Mouse (Mus musculus) cerebellum, postnatal 14 days (tissue): ENCODE measurements around the gene Zic4.
A peak's percentile ranks its signal among the peaks of the same experiment; 100 is the strongest.

Experiments
- DNase-seq, 2 experiments: peaks; one replicate each; pipeline ENCODE4 v3.0.0; 2021; ENCODE audit warnings: mixed read lengths in 2 of 2

Gene Zic4

DNA sequence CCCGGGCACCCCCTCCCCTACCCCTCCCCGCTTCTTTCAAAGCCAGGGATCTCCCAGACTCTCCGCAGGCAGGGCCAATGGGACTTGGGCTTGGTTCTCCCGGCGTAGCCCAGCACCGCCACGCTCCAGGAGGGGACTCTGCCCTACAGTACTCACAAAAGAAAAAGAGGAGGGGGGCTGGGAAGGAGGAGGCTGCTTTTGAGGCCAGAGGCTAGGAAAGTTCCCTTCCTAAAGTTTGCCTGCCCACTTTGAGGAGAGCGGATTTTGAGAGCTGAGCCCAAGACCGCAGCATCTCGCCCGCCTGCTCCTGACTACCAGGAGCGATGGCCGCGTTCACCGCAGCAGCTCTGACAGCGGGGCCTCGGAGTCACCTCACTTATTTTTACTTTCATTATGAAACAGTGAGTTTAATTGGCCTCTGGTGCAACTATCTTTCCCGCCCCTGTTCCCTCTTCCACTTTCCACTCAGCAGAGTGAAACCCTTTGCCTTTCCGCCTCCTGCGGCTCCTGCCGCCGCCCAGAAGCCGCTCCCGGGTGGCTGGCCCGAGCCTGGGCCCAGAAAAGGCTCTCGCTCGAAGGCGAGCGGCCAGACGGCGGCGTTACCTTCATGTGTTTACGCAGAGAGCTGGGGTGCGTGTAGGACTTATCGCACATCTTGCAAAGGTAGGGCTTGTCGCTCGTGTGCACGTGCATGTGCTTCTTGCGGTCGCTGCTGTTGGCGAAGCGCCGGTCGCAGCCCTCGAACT is at the start of gene Zic4:
Zic4 (plus strand) TSS at position 558 of the 746 bp plus-strand sequence.
- DNase-seq: peak; percentile 72 to 75

DNA sequence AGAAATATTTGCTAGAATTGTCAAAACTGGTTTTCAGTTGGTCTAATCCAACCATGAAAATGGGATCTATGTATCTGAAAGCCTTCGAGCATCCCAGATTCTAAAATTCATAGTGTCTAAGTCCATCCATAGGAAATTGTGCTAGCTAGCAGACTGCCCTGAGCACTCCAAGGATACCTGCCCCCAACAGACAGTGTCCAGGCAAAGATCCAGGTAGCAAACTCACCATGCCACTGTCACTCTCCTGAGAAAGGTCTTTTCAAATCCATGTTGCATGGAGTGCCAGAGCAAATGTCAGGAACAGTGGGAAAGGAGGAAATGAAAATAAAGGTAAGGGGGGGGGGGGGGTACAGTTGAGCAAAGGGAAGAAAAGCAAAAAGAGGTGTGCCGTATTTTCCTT is 14.6 kb upstream of the Zic4 start:
- peak; percentile 56 to 85 for DNase-seq

DNA sequence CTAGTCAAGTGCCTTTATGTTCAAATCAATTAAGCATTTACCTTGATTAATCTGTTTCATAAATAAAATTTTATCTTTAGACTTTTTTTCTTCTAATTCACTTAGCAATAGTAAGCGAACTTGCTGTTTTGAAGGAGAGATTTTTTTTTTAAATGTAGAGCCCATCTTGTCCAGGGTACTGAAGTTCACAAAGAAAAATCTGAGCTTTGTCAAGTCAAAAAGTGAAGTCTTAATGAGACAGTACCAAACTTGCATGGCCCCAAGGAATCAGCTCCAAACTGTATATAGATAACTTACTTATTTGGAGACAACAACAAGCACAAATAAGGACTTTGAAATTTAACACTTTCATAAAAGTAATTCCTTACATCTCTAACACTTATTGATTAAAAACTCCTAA is 13.5 kb upstream of the Zic4 start:
- DNase-seq: peak in 1 of 2 experiments; percentile 35

DNA sequence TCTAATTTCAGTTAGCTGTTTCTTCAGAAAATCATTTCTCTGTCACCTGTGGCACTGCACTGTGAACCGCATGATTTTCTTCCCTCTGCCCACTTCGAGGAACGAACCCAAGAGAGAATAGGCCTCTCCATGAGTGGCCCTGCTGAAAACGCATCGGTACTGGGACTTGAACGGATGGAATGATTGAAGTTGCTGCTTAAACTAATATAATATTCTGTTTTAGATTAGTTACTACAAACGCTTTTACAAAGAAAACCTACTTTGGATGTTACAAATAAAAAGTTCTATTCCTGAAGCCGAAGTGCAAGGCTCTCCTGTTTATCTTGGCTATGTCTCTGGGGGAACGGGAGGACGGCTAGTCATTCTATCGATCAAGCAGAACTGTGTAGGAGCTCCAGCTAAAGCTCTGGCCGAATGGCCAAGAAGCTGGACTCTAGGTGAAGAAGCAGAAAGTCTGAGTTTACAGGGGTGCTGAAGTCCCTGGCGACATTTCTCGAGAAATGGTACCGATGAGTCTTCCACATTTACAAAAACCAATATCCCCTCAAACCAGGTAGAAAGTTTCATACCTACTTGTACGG is 11.9 kb upstream of the Zic4 start:
- DNase-seq: peak; percentile 56 to 74

DNA sequence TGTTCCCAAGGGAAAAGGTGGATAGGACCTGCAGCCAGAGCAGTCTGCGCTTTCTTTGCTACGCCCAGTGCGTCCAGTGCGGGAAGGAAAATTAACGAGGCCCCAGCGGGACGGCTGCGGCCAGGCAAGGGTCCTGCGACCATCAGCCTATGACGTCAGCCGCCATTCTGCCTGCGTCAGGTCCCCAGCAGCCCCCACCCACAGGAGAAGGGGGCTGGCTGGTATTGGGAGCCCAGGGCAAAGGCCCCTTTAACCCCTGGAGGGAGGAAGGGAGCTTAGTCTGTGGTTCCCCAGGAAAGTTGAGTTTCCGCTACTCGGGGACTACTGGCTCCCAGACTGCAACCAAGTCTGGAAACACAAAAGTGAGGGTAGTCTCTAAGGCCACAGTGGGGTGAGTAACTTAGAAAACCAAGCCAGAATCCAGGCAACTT is 11.3 kb upstream of the Zic4 start:
- DNase-seq: peak; percentile 82 to 89

DNA sequence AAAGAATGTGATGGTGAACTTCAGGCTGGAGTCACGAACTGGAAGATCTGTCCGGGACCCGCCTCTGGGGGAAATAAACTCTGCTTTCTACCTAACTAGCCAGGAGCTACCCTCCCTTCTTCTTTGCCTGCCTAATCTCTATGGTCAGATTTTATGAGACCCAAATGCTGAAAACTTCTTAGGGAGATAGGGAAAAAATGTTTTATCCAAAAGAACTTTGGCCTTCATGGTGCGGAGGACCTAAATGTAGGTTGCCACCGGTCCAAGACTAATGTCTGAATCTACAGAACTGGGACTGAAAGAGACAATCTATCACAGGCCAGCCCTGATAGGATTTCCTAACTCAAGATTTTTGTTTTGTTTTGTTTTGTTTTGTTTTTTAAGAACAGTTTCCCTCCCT is 10.9 kb upstream of the Zic4 start:
- DNase-seq: no peak

DNA sequence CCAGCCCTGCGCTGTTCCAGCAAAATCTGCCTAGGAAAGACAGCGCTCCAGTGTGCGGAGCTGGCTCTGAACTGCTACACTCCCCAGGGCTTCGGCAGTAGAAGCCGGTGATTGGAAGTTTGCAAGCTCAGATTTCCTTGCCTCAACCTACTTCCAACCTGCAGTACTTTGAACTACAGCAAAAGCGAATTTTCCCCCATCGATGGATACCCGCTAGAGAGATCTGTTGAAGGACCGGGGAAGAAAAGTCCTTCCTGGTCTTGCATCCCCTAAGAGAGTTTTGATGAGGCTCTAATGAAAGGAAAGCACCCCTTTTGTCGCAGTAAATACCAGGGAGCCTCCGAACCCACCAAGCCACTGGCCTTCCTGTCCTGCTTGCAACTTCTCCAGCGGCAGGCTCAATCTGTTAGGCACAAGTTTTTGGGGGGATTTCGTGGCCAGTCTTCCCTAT is 10.2 kb upstream of the Zic4 start:
- peak; percentile 60 to 74 for DNase-seq

DNA sequence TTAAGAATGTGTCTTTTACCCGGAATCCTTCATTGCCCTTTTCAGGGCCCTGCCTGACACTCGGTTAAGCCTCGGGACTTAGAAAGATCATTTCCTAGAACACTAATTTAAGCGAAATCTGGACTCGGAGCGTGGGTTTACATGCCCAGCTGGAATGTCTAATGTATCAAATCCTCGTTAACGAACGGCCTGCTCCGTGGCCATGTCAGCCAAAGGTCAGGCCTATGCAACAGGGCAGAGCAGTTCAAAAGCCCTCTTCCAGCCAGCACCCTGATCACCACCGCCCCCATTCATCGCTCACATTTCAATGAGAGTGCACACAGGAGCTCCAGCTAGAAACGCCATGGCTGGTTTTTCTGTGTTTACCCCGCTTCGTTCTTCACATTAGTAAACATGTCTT is 9.4 kb upstream of the Zic4 start:
- DNase-seq: peak; percentile 73 to 80

DNA sequence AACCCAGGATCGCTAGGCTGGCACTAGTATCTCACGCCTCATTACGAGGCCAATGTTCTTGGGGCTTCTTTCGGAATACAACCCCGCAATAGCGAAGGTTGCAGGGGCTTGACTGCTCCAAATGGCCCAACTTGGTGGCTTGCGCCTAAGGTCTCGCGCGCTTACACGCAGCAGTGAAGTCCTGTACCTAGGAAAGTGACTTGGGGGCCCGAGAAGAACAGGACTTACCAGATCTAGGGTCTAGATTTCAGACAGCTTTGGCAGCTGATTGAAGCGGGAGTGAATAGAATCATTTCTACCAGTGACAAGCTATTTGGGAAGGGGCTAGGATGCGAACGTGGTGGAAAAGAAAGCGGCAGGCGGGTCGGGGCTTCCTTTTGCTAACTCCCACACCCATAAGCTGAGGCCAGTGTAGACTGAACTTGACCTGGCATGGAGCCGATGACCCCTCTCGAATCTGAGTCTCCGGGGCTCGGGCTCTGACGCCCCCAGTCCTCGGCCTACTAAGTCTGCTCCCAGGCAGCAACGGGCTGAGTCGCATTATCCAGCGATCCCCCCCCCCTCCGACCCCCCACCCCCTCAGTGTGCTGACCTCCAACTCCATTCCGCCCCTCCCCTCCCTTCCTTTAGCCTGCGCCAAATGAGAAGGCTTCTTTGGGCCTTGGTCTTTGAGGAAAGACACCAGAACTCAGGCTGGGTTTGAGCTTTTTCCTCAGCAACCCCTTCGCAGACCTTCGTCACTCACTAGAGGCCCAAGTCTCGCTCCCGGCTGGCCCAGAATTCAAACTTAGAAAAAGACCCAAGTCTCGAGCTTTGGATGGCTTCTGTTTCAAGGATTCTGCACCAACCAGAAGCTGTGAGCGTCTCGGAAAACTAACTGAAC is 8.4 kb upstream of the Zic4 start:
- DNase-seq: peak; percentile 77 to 79

DNA sequence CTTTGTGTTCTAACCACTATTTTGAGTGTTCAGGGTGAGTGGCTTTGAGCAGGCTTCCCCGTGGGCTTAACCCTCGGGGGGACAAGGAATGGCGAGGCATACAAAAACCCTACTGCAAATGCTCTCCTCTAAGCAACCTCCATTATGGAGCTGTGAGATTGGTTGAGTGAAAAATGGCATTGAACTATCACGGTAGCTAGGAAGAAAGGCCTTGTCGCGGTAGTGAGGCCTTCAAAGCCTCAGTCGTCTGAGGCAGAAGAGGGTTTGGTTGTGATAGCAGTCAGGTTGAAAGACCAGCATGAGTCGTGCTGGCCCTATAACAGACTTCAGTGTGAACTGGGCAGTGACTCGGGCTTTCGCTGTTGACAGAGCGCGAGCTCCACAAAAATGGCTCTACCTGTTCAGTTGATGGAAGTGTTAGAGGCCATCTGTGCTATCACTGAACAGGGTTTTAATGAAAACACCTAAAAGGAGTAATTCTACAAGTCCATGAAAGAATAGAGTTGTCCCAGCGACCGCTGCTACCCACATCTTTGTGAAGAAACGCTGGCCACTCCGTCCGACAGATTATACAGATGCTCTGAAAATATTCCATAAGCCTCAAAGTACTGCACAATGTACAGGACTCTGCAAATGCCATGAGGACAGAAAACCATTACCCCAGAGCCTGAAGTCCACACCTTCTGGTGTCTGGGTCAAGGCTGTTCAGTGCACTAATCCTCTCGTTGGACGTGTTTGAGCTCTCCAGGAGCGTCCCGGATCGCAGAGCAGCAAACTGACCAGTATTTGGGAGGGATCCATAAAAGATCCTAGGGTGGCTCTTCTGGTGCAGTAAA is 7.6 kb upstream of the Zic4 start:
- DNase-seq: peak; percentile 69 to 75

DNA sequence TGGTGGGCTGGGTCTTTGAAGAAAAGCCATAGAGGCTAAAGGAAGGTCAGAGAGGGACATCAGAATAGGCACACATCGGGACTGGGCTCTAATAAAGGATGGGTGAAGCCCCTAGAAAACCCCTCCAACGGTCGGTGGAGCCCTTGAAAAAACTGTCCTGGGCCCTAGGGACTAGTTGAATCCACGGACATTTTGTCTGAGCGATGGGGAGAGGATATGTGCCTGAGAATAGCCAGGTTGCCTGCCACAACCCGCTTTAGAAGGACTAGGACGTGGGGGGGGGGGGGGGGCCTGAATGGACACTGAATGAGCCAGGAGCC is 7.0 kb upstream of the Zic4 start:
- no peak for DNase-seq

DNA sequence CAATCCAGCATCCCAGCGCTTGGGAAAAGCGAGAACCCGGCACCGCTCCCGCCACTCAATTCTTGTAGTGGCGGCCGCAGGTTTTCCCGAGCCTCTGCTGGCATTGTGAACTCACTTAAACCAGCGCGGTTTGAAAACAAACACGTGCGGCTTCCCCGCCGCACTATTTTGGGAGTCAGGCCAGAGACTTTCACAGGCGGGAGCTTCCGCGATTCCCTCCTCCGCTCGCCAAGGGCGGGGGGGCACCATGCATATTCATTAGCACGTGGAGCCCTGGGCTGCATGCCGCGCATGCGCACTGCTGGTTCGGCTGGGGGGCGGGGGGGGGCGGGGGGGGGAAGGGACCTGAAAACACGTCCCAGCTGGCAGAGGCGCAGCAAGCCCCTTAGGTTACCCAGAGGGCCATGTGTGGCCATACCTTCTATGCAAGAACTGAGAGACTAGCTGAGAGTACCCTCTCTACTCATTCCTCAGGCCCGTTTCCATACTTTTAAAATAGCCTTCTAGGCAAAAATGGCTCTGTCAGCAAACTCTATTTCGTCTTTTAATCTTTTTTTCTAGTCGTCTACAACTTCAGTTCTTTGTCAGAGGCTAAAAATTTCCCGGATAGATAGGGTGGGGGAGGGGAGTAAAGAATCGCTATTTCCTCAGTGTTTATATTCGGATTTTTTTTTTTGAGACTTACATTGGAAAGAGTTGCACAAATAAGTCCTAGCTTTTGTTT is 6.4 kb upstream of the Zic4 start:
- DNase-seq: peak; percentile 98

DNA sequence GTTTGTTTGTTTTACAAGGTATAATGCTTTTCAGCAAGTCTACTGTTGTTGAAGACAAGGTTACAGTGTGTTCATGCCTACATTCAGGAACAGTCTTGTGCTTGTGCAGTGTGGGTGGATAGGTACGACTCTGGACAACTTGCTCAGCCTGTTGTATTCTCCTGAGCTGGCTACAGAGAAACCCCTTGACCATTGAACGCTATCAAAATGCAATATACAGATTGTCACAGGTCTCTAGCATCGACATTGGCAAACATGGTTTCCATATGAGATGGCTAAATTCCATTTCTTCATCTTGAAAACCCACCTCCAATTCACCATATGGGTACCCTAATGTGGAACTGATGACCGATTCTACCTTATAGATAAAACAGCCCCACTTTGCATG is 5.9 kb upstream of the Zic4 start:
- peak in 1 of 2 experiments; percentile 52 for DNase-seq

DNA sequence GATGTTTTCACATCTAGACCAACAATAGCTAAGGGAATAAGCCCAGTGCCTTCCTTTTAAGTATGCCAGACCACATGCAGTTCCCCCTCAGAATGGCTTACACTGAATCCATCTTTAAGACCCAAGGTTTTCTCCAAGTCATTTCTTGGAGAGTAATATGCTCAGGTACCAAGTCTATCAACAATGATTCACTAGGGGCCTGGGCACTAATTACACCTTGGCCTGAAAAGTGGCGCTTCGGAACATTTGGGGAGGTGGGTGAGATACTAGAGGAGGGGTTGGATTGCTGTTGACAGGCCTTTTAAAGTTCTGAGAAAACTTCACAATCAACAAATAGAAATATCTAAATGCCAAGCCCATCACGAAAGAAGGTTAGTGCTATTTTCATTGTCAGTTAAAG is 4.9 kb upstream of the Zic4 start:
- DNase-seq: no peak

DNA sequence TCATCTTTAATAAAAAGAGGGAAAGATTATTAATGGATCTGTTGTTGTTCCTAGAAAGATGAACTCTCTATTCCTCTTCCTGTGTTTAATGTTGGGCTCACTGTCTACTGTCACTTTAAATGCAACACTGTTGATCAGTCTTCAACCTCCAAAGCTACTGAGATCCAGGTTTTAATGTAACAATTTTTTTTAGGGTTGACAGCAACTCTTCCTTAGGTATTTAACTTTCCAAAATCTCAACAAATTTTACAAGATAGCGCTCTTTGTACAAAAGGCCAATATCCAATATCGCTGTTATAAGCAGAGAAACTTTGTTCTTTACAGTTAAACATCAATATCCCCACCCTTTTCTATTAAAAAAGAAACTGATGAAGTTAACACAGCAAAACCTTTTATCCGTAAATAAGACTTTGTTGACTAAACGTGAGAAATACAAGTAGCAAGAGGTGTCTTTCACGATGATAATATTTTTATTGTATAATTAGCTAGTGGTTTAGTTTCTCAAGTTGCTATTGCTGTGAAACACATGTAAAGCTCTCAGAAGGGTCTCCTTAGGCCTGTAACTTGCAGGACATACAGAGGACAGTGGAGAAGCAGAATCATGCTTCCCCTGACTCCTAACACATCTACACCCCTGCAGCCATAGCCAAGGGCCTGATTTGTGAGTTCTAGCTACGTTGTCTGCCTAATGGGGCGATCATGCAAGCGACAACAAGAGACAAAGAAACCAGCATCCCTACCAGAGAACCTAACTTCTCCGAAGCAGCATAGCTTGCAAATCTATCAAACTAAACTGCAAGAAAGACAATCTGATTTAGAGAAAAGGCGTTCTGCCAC is 3.1 kb upstream of the Zic4 start:
- DNase-seq: peak; percentile 41 to 62

DNA sequence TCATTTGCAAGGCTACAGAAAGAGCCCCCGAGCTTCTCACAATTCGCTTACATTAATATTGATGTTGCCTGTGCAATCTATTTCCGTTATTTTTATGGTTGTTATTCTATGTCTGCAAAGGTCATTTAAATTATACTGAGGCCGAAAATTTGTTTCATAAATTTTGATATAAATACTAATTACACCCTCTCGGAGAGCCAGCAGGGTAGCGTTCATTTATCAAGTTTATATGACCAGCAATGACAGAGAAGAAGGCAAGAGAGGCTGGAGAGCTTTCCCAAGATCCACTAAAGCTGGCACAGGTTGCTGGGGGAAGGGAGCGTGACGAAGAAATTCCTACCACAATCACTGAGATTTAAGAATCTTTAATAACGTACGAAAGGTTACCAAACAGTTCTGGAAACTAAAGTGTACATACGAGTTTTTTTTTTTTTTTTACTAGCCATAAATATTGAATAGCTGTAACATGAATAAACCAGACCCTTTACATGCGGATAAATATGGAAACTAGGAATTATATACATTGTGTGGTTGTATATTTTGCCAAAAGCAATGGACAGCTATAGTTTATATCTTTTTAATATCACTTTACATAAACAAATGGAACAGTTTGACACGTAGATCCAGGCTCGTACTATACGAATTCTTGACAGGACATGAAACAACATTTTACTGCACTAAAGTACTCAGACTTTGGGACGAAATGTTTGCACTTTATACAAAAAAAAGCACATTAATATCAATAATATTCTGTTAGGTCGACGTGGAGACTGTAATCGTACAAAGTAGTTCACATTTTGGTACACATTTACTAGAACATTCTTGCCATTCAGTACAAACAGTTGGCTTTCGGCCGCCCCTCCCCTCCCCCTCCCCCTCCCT is 1.8 kb upstream of the Zic4 start:
- peak; percentile 46 to 62 for DNase-seq

DNA sequence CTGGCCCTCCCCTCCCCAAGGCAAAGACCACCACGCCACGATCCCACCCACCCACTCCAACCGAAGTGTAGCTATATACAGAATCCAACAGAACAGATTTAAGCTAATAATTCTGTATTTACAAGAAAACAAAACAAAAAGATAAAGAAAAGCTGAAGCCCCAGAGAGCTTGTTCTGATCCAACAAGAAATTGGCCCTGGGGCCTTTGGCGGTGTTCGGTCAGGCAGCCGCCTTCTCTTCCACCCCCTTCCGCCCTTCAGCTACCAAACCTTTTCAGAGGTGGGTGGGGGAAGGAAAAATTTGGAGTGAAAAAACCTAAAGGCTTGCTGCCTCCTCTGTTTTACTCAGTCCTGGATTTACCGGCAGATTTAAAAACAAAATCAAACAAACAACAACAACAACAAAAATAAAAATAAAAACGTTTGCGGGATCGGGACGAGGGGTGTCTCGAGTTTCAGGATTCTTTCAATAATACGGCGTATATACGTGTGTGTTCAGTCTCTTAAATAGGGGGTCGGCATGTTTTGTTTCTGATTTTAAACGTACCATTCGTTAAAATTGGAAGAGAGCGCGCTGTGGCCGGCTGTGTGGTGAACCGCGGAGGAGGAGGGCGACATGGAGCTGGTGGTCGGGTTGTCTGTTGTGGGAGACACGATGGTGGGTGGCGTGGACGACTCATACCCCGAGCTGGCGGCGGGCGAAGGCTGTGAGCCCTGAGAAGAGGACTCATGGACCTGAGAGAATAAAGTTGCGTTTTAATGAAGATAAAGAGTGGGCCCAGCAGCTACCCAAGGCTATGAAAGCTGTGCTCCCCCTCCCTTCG is 969 bp upstream of the Zic4 start:
- DNase-seq: peak; percentile 65 to 69

DNA sequence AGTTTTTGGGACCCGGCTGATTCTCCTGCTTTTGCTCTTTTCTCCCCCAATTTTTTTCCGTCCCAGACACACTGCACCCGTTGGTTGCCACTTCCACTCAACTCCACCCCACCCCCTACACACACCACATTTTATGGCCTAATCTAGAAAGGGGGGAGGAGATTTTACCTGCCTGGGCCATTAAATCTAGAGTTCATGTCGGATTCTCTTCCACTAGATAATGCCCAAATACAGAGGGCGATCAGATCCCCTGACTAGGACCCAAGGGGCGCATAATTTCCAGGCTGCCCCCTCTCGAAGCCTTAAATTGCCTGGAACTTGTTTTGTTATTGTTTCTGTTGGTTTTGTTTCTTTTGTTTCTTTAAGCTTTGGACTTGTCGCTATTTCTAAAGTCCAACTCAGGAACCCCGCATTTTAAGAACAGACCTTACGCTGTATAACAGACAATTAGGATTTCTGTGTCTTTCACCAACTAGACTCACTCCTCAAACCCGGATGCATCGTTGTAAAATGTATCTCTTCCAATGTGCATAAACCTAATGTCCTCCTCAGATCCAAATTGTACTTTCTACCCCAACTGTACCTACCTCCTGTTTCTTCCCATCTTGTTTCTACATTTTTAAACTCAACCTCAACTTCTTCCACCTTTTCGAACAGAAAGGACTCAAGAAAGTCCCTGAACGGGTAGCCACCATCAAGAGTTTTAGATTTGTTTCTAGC is 958 bp downstream of the Zic4 start:
- peak; percentile 40 to 52 for DNase-seq

DNA sequence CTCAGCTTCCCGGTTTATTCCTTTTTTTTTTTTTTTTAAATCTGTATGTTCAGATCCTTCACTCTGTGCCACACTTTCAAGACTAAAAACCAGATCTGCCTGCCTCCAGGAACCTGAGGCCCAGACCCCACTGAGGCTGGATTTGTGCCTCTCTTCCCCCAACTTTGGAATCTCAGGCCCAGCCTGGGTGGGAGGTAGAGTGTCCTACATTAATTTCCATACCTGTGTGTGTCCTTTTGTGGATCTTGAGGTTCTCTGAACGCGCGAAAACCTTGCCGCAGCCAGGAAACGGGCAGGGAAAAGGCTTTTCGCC is 1.6 kb downstream of the Zic4 start:
- no peak for DNase-seq
